Mouse (Mus musculus): ENCODE measurements around the gene Nol9.
A peak's percentile ranks its signal among the peaks of the same experiment; 100 is the strongest.

The Nol9 gene

DNA sequence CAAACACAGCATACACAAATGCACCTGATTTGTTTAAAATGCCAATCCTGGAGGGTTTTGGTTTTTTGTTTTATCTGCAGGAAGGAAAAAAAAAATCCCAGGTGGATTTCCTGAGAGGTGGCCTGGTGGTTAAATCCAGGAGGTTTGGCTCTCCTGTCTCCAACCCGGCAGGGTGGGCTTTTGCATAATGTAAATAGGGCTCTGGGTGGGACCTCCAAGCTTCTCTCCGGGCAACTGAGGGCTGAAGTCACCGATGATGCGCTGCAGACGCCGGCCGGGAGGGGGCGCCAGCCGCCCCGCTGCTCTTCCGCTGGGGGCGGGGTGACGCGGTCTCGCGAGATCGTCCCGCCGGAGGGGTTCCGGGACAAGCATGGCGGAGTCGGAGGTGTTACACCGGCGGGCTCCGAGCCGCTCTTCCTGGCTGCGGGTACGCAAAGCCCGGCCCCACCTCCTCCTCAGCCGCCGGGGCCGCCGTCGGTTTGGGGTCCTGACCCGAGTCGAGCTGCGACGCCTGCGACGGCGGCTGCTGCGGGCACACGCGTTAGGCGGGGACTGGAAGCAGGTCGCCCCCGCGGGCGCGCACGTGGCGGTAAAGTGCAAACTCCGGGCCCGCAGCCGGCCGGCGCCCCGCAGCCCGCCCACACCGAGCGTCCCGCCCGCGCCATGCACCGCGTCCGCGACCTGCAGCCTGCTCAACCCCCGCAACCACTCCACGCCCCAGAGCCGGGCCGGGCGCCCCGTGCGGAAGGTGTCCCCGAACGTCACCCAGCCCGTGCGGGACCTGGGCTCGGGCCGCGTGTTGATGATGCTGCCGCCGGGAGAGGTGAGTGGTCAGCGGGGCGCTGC is at the start of gene Nol9:
Nol9 (plus strand) TSS at position 337 of the 846 bp plus-strand sequence.
- peak; percentile 86 for DNase-seq (ENCODE audit: low spot score)

DNA sequence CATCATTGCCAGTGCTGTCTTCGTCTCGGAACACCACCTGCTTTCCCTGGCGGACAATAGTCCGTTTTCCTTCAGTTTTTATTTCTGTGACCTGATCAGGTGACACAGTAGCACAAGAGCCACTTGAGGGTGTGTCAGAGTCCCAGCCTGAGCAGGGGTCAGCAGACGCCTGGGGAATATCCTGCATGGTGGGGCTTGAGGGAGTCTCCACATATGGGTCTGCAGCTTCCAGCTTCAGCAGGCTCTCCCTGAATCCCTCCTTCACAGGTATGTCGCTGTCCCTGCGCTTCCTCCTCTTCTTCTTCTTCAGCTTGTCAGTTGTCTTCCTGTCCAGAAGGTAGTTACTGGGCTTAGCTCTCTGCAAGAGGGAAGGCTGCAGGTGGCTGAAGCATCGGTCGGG is 47.0 kb upstream of the Nol9 start:
- no peak for DNase-seq (ENCODE audit: low spot score)

DNA sequence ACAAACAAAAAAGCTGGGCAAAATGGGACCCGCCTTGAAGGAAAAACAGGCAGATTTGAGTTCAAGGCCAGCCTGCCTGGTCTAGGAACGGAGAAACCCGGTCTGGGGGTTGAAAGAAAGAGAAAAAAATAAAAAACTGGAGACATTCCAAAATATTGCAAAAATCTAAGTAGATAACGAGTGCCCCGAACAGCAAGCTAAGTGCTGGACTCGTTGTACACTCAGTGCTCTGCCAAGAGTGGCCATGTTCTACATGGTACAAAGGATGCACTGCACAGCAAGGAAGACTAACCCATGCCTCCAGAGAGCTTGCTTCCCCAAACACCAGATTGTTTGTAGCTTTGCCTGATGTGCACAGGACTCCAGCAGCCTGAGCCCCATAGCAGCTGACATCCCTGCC is 46.1 kb upstream of the Nol9 start:
- DNase-seq (ENCODE audit: low spot score): no peak

DNA sequence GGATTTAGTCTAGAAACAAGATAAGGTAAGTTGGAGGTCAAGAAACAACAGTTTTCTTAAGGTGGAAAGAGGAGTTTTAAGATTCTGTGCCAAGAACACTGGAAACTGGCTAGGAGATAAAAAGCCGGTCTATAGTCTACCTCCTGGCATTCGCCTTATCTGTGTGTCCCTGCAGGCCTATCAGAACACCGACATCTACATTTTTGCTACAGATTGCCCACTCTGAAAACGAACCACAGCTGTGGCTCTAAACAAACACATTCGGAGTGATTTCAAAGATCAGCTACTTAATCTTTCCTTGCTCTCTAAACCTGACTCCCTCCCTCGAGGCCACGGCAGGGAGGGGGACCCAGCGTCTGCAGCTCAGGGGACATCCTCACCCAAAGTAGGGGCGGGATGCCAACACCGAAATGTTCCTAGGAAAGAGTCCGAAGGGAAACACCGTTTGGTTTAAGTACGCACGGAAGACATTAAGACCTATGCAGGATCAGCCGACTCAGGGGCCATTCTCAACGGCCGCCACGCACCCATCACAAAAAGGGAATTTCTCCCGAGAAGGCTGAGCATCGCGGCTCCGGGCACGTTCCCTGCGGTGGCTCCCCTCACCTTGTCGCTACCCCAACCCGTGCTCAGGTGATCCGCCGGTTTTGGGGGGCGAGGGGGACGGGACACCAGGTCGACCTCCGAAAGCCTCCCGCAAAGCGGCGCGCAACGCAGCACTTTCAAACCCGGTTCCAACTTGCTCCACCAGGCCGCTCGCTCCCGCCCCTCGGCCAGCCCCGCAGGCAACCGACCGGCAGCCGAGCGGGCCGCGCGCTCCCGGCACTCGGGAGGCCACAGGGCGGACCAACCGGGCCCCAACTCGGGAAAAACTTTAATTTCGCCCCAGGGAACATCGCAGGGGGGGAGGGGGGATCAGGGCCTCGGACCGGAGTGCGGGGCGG is 44.6 kb upstream of the Nol9 start:
- DNase-seq (ENCODE audit: low spot score): peak; percentile 44

DNA sequence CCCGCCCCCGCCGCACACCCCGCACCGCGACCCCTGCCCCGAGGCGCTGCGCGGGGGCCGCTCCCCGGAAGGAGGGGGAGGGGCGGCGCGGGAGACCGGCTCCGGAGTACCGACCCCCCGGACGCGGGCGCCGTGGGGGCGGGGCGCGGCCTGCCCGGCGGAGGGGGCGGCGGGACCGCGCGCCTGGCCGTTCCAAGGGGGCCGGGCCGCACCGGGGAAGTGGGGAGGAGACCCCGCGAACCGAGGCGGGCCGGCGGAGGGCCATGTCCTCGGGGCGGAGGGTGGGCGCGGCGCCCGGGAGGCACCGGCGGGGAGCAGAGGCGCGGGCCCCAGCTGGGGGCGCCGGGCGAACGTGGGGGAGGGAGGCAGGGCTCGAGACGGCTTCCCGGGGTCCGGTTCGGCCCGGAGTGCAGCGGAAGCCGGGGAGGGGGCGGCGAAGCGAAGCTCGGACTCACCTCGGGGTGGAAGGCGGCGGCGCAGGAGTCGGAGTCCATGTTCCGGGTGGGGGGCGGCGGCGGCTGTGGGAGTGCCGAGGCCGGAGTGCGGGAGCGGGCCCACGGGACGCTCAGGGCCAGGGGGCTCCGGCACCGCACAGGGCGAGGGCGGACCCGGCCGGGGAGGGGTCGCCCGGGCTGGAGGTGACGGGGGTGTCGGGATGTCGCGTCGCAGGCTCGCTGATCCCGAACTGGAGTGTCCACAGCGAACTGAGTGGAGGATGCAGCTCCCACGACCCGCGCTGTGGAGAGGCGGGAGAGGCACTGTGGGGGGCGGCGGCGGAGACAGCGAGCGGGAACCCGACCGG is 43.5 kb upstream of the Nol9 start:
- no peak for DNase-seq (ENCODE audit: low spot score)

DNA sequence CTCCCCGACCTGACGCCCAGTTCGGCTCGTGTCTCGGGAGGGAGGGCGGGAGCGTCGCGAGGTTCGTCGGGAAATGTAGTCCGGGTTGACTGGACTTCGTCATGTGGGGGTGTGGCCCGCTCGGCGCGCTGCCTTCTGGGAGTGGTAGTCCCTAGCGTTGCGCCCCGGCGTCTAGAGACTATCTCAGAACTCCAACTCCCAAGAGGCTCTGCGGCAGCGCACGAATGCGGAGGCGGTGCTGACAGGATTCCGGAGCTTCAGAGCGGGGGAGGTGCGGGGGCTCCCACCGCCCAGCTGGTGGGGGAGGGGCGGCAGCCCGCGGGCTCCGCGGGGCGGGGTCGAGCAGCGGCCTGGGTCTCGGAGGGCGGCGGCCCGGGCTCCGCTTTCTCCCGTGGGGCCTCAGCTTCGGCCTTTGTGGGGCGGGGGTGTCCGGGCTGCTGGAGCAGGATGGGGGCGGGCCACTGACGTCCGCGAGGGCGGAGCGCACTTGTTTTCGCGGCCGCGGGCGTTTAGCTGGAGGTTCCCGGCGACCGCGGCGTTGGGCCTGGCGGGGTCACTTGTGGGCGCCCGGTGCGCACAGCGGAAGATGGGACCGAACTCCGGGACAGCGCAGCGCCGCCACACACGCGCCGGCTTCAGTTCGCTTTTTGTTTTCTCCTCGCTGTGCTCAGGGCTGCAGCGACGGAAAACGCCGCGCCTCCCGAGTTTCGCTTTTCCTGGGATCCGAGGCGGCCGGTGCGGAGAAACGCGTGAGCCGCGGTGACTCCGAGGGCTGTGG is 42.8 kb upstream of the Nol9 start, which contains the start of gene Phf13:
Phf13 (minus strand) TSS at position 86 of the 778 bp plus-strand sequence.
- peak; percentile 98 for DNase-seq (ENCODE audit: low spot score)

DNA sequence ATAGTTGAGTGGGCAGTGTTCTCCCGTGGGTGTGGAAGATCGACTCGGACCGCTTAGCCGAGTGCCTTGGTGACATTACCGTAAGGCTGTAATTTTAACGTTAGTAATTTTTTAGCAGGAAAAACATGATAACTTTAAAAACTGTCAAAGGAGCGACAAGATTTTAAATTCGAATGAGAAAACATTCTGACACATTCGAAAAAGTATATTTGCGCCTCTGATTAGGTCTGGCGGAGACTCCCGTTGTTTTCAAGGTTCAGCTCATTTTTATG is 42.2 kb upstream of the Nol9 start:
- no peak for DNase-seq (ENCODE audit: low spot score)

DNA sequence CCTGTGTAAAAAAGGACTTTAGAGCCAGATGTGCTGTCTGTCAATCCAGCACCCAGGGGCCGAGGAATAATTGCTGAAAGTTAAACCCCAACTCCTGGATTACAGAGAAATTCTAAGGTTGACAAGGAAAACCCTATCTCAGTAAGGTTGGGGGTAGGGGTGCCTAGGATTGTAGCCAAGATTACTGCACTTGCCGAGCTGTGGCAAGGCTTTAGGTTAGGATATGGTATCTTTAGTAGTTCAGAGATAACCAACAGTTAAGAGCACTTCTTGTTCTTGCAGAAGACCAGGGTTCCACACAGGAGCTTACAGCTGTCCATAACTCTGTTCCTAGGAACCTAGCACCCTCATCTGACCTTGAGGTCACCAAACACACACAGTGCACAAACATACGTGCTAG is 41.4 kb upstream of the Nol9 start:
- no peak for DNase-seq (ENCODE audit: low spot score)

DNA sequence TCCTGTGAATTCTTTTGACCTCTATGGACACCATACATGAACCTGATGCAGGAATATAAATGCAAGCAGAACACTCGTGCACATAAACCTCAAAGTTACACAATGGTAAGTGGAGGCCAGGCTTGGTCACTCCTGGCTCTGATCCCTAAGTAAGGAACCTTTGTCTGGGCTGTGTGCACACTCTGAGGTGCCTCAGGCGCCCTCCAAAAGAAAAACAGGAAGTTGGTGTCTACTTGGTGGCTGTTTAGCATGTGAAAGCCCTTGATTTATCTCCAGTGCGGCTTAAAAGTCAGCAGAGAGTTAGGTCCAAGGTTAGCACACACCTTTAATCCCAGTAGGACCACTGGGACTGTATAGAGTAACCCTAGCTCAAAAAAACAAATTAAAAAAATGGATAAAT is 39.6 kb upstream of the Nol9 start:
- no peak for DNase-seq (ENCODE audit: low spot score)

DNA sequence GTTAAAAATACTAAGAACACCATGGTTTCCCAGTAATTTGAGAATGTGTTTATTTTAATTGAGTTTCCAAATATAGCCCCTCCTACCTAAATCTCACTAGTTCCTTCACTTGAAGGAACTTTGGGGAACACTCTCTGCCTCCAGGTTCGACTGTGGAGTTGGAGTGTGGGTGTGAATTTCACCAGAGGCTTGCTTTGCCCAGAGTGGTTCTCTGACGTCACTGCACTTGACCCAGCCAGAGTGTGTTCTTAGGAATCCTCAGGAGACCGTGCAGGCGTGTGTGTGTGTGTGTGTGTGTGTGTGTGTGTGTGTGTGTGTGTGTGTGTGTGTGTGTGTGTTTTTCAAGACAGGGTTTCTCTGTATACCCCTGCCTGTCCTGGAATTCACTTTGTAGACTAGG is 38.2 kb upstream of the Nol9 start:
- peak; percentile 54 for DNase-seq (ENCODE audit: low spot score)

DNA sequence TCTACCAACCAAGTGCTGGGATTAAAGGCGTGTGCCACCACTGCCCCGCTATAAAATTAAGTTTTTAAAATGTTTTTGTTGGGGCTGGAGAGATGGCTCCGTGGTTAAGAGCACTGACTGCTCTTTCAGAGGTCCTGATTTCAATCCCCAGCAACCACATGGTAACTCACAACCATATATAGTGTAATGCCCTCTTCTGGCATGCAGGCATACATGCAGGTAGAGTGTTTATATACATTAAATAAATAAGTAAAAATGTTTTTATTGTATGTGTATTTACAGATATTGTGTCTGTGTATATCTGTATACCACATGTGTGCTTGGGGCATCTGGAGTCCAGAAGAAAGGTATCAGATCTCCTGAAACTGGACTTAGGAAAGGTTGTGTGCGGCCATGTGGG is 37.8 kb upstream of the Nol9 start:
- DNase-seq (ENCODE audit: low spot score): no peak

DNA sequence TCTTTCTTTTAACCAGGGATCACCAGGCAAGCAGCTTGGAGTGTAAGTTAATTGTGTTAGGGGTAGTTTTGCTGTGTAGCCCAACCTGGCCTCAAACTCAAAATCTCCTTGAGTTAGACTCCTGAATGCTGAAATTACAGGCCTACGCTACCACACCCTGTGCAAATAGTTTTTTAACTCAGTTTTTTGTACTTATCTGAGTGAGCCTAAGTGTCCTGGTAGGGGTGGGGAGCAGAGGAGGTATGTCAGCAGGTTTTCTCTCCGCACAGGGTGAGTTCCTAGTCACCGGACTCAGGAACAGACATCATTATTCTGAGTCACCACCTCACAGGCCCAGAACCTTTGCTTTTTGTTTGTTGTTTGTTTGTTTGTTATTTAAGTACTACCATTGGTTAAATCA is 37.1 kb upstream of the Nol9 start:
- no peak for DNase-seq (ENCODE audit: low spot score)

DNA sequence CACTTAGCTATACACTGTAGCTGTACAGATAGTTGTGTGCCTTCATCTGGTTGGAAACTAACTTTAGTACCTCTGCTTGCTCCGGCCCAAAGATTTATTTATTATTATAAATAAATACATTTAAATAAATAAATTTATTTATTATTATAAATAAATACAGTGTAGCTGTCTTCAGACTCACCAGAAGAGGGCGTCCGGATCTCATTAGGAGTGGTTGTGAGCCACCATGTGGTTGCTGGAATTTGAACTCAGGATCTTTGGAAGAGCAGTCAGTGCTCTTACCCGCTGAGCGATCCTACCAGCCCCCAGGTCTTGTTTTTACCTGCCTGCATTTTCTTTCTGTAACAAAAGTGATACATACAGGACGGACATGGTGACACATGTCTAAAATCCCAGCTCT is 33.0 kb upstream of the Nol9 start:
- no peak for DNase-seq (ENCODE audit: low spot score)

DNA sequence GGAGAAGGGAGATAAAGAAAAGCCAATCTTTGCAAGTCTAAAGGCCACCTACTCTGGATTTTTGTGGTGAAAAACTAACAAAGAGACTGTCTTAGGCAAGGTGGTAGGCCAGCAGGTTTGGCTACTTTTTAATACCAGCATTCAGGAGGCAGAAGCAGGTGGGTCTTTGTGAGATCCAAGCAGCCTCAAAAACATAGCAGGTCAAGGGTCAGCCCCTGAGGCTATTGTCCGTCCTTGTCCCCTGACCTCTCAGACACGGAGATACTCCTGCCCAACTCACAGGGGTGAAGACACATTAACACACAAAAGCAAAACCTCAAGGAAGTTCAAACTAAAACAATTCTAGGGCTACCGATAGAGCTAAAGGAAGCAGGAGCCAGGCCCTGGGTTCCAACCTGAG is 32.3 kb upstream of the Nol9 start:
- DNase-seq (ENCODE audit: low spot score): no peak

DNA sequence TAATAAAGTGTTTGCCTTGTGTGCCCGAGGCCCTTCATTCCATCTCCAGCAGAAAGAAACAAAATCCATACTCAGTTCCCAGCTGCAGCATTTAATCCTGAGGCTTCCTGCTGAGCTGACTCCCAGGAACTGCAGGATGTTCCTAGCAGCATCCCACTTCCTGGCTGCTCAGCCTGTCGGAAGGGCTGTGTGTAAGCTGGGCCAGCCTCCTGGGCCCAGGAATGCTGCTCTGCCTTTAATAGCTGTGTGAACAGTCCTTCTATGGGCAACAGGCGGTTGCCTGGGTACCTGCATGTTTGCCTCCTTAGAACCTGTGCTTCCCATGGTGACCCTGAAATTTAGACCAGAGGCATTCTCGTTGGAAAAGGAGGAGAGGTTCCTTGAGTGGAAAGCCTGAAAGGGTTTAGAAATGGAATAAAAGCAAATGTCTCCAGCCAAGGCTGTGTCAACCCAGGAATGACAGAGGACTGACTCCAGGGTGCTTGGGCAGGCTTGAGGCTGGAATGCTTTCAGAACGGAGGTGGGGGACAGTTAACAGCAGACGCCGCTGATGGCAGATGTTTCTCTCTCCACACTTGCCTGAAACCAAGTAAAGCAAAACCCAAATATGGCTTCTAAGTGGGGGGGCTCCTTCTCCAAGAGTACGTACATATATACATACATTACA is 31.5 kb upstream of the Nol9 start:
- DNase-seq (ENCODE audit: low spot score): peak; percentile 21

DNA sequence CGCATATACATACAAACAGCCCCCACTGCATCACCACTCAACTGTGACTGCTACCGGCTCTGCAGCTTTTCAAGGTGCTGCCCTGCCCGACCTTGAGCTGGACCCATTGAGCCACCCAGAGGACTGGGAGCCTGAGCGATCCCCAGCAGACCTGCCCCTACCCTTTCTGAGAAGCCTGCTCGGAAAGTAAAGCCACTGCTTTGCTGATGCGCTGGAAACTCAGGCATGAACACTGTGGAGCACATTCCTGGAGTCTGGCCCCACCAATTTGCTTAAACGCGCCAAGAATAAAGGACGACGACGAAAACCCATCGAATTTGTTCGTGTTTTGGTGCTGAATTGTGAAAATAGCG is 31.0 kb upstream of the Nol9 start:
- no peak for DNase-seq (ENCODE audit: low spot score)

DNA sequence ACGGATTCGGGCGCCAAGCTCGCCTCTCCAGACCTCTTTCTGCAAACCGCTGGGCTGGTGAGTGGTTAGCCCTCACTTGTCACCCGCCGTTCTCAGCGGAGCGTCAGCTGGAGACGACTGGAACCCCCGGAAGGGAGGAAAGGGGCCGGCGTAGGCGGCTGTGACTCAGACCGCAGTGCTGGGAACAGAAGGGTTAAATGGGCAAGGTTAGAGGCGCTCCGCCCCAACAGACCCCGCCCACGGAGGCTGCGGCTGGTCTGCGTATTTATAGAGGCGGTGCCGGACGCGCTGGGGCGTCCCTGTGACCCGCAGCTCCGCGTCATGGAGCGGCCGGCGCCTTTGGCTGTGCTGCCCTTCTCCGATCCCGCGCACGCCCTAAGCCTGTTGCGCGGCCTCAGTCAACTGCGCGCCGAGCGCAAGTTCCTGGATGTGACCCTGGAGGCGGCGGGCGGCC is 30.5 kb upstream of the Nol9 start, which contains the start of gene Klhl21:
Klhl21 (plus strand) TSS at position 182 of the 454 bp plus-strand sequence.
- peak; percentile 91 for DNase-seq (ENCODE audit: low spot score)

DNA sequence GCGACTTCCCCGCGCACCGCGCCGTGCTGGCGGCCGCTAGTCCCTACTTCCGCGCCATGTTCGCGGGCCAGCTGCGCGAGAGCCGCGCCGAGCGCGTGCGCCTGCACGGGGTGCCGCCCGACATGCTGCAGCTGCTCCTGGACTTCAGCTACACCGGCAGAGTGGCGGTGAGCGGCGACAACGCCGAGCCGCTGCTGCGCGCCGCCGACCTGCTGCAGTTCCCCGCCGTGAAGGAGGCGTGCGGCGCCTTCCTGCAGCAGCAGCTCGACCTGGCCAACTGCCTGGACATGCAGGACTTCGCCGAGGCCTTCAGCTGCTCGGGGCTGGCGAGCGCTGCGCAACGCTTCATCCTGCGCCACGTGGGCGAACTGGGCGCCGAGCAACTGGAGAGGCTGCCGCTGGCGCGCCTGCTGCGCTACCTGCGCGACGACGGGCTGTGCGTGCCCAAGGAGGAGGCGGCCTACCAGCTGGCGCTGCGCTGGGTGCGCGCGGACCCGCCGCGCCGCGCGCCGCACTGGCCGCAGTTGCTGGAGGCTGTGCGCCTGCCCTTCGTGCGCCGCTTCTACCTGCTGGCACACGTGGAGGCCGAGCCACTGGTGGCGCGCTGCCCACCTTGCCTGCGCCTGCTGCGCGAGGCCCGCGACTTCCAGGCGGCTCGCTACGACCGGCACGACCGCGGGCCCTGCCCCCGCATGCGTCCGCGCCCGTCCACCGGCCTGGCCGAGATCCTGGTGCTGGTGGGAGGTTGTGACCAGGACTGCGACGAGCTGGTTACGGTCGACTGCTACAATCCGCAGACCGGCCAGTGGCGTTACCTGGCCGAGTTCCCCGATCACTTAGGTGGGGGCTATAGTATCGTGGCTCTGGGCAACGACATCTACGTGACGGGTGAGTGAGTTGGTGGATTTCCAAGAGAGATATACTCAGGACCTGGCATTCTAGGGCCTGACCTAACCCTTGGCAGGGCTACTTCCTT is 29.8 kb upstream of the Nol9 start:
- DNase-seq (ENCODE audit: low spot score): peak; percentile 59

DNA sequence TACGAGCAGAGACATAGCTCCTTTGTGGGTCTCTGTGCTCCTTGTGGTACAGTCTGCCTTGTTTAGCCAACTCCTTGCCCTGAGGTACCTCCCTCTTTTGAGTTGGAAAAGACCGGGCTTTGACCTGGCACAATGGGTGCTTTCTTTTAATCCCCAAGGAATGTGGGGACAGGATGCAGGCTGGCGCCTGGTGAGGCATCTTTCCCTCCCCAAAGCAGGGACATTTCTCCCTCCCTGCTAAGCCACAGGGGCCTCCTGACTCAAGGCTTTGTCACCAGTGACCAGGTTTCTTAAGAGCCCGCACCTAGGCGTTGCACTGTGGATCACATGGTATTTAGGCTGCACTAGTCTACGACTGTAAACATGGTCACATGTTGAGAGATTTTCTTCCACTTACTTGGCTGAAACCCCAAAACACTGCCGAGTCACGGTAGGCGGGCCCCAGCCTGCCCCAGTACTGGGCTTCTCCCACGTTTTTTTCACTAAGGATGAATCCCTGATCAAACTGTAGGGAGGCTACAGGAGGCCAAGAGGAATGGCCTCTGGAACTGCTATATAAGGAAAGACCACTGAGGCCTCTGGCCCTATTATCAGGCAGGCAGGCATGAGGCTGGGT is 28.9 kb upstream of the Nol9 start:
- peak; percentile 91 for DNase-seq (ENCODE audit: low spot score)

All from adipocyte (in vitro differentiated cells).